Mouse (Mus musculus): Measurements from ENCODE around the gene Pank4. TPM values are rescaled to one million over a fixed set of nuclear protein-coding genes. Genes with fewer than 3 reads are reported as not detected.
A peak's percentile ranks its signal among the peaks of the same experiment; 100 is the strongest.

Pank4 gene
- total and polyA plus RNA-seq, 3 experiments = 22.4 to 34.7 (median 27.6) TPM

GRCm38 (mm10) chr4:154958621-154959020 is 5.3 kb upstream of the Pank4 start:
- in situ Hi-C loops (cut with MboI; ENCODE audit: low pct_ligation_motif_present, low pct_unique_long_range_greater_than_20kb, low sequenced_read_pairs) = loop anchor here (25.0 kb wide), 1 partner anchor 279 kb away; the partner anchor contains the start of gene Faap20
- no peak for TF ChIP-seq NELFE (IDR thresholded peaks at IDR 0.05; ENCODE audit: low read depth, low read length)
- TF ChIP-seq IRF4 (IDR thresholded peaks at IDR 0.05; ENCODE audit: low read depth, low read length) = no peak
- no peak for TF ChIP-seq SMC3 (IDR thresholded peaks at IDR 0.05; ENCODE audit: low read depth, low read length)
- no peak for TF ChIP-seq ZNF384 (IDR thresholded peaks at IDR 0.05; ENCODE audit: low read depth, low read length)
- no peak for TF ChIP-seq POLR2AphosphoS2 (IDR thresholded peaks at IDR 0.05; ENCODE audit: low read depth, low read length)
- TF ChIP-seq CHD2 (IDR thresholded peaks at IDR 0.05; ENCODE audit: low read length) = no peak
- no peak for TF ChIP-seq UBTF (IDR thresholded peaks at IDR 0.05; ENCODE audit: low read depth, low read length)
- TF ChIP-seq SIN3A (IDR thresholded peaks at IDR 0.05; ENCODE audit: low read length) = no peak
- TF ChIP-seq USF1 (IDR thresholded peaks at IDR 0.05; ENCODE audit: low read depth, low read length) = no peak
- no peak for TF ChIP-seq HCFC1 (IDR thresholded peaks at IDR 0.05; ENCODE audit: low read depth, low read length)
- no peak for TF ChIP-seq ZC3H11A (IDR thresholded peaks at IDR 0.05; ENCODE audit: low read depth, low read length)
- TF ChIP-seq MYC (IDR thresholded peaks at IDR 0.05; ENCODE audit: low read depth, low read length) = no peak
- no peak for TF ChIP-seq EP300 (IDR thresholded peaks at IDR 0.05; ENCODE audit: low read length)
- TF ChIP-seq ZKSCAN1 (IDR thresholded peaks at IDR 0.05; ENCODE audit: borderline replicate concordance, low read depth, low read length) = no peak
- TF ChIP-seq CHD1 (IDR thresholded peaks at IDR 0.05; ENCODE audit: low read depth, low read length) = no peak
- TF ChIP-seq KAT2A (IDR thresholded peaks at IDR 0.05; ENCODE audit: insufficient replicate concordance, low read length) = no peak
- no peak for TF ChIP-seq USF2 (conservative IDR thresholded peaks at IDR 0.05; ENCODE audit: low read depth, low read length)
- no peak for TF ChIP-seq RCOR1 (conservative IDR thresholded peaks at IDR 0.05; ENCODE audit: low read depth, low read length)
- no peak for TF ChIP-seq MAZ (IDR thresholded peaks at IDR 0.05; ENCODE audit: low read depth, low read length)
- H3K27me3 ChIP-seq (replicated peaks) = peaks cover 66% of the 10 kb centered on the region
- no peak overlapping the region for H3K9ac ChIP-seq (ENCODE audit: insufficient read depth, low read depth)
- no peak overlapping the region for H3K4me2 ChIP-seq (ENCODE audit: insufficient read depth, low read depth, poor library complexity, severe bottlenecking)
- no peaks in the 10 kb centered on the region for H3K9me3 ChIP-seq (replicated peaks; ENCODE audit: low read length)
- no peak overlapping the region for H3K27ac ChIP-seq (ENCODE audit: insufficient read depth, low read depth)
- DNase-seq (ENCODE audit: extremely low read depth) = no peak
- dilution Hi-C loops (cut with MboI; ENCODE audit: extremely low pct_ligation_motif_present, extremely low pct_unique_long_range_greater_than_20kb, low sequenced_read_pairs) = no loop called here
- H3K4me1 ChIP-seq (ENCODE audit: control insufficient read depth in 1 of 2, insufficient read depth in 2 of 2) = peaks cover 23 to 70% of the 10 kb centered on the region in 2 experiments; a peak in 3 of 4 replicates
- no peak overlapping the region for H3K4me3 ChIP-seq (replicated peaks in 1 of 3; ENCODE audit: low read depth in 2 of 3, low read length in 2 of 3, poor library complexity in 1 of 3)
- no peaks in the 10 kb centered on the region for H3K79me2 ChIP-seq (replicated peaks; ENCODE audit: control insufficient read depth, extremely low read depth, insufficient read depth, poor library complexity, severe bottlenecking)
- no peaks in the 10 kb centered on the region for H3K36me3 ChIP-seq (replicated peaks in 1 of 2; ENCODE audit: control insufficient read depth in 1 of 2, insufficient read depth in 1 of 2, low read length in 1 of 2)

- dilution Hi-C loops (cut with MboI; ENCODE audit: extremely low pct_ligation_motif_present, extremely low pct_unique_long_range_greater_than_20kb, low sequenced_read_pairs) = no loop called here
- H3K4me1 ChIP-seq (ENCODE audit: control insufficient read depth in 1 of 2, insufficient read depth in 2 of 2) = peaks cover 23 to 64% of the 10 kb centered on the region in 2 experiments; a peak in 3 of 4 replicates
- no peaks in the 10 kb centered on the region for H3K36me3 ChIP-seq (replicated peaks in 1 of 2; ENCODE audit: control insufficient read depth in 1 of 2, insufficient read depth in 1 of 2, low read length in 1 of 2)
- no peak for DNase-seq (ENCODE audit: extremely low read depth)
- TF ChIP-seq MAZ (IDR thresholded peaks at IDR 0.05; ENCODE audit: low read depth, low read length) (0 out of 2 replicates have a peak, but pooled peaks have one; percentile 27), ELF1 (IDR thresholded peaks at IDR 0.05; ENCODE audit: low read depth, low read length) (no peak)
- H3K9ac ChIP-seq (ENCODE audit: insufficient read depth, low read depth) = peak overlapping the region; percentile 48; the same call in 1 of the 2 replicates
- H3K27me3 ChIP-seq (replicated peaks) = peaks cover 62% of the 10 kb centered on the region
- H3K9me3 ChIP-seq (replicated peaks; ENCODE audit: low read length) = no peaks in the 10 kb centered on the region
- peak overlapping the region; percentile 88 for H3K4me2 ChIP-seq (ENCODE audit: insufficient read depth, low read depth, poor library complexity, severe bottlenecking)
- peaks cover 11% of the 10 kb centered on the region for H3K79me2 ChIP-seq (replicated peaks; ENCODE audit: control insufficient read depth, extremely low read depth, insufficient read depth, poor library complexity, severe bottlenecking)
- H3K4me3 ChIP-seq (replicated peaks in 1 of 3; ENCODE audit: low read depth in 2 of 3, low read length in 2 of 3, poor library complexity in 1 of 3) = peak overlapping the region; percentile 55 to 75 (median 61)
- in situ Hi-C loops (cut with MboI; ENCODE audit: low pct_ligation_motif_present, low pct_unique_long_range_greater_than_20kb, low sequenced_read_pairs) = loop anchor here (25.0 kb wide), 1 partner anchor 277 kb away; the partner anchor contains the start of gene Faap20
- H3K27ac ChIP-seq (ENCODE audit: insufficient read depth, low read depth) = no peak overlapping the region
Observed at GRCm38 (mm10) chr4:154960021-154960689, 3.8 kb upstream of the Pank4 start.
